Mouse (Mus musculus) midbrain, embryonic 15.5 days (tissue): Measurements from ENCODE around the gene Aldh8a1. TPM values are rescaled to one million over a fixed set of nuclear protein-coding genes. Genes with fewer than 3 reads are reported as not detected.

Experiments
- ATAC-seq: fragments of 200-750 bp; cut with Nextera tagmentation; replicated peaks from 2 replicates; pipeline ENCODE4 v1.8.0; 2017; ENCODE audit warnings: moderate TSS enrichment
- H3K27ac ChIP-seq: fragments of 300-500 bp; sonication (generic); 2 replicates; pipeline ENCODE4 v1.5.1; 2015; ENCODE audit warnings: mild to moderate bottlenecking, inconsistent platforms
- H3K27me3 ChIP-seq: fragments of 300-500 bp; sonication (generic); replicated peaks from 2 replicates; pipeline ENCODE4 v1.6.1; 2015; ENCODE audit warnings: inconsistent platforms
- H3K36me3 ChIP-seq: fragments of 300-500 bp; sonication (generic); replicated peaks from 2 replicates; pipeline ENCODE4 v1.6.1; 2015; ENCODE audit warnings: inconsistent platforms
- H3K4me1 ChIP-seq: fragments of 300-500 bp; sonication (generic); 2 replicates; pipeline ENCODE4 v1.6.1; 2015; ENCODE audit warnings: inconsistent platforms
- H3K4me2 ChIP-seq: fragments of 300-500 bp; sonication (generic); 2 replicates; pipeline ENCODE4 v1.6.1; 2015; ENCODE audit warnings: inconsistent platforms, mild to moderate bottlenecking, moderate library complexity
- H3K4me3 ChIP-seq: fragments of 300-500 bp; sonication (generic); 2 replicates; pipeline ENCODE4 v1.5.1; 2015; ENCODE audit warnings: mild to moderate bottlenecking, inconsistent platforms
- H3K9ac ChIP-seq: fragments of 300-500 bp; sonication (generic); 2 replicates; pipeline ENCODE4 v1.6.1; 2015; ENCODE audit warnings: mild to moderate bottlenecking, inconsistent platforms
- H3K9me3 ChIP-seq: fragments of 300-500 bp; sonication (generic); 2 replicates; pipeline ENCODE4 v1.6.1; 2016; ENCODE audit warnings: inconsistent platforms
- WGBS: fragments of 180-500 bp; shearing (Covaris S2); methylation state at CpG from one replicate; pipeline ENCODE4 v1.1.7; 2015; ENCODE audit warnings: mixed read lengths; 5-methylcytosine and 5-hydroxymethylcytosine counted together
- polyA plus RNA-seq: library from polyadenylated mRNA; unstranded; fragments of >200 nt; fragmentation: Nextera tagmentation; extraction: Ambion mirVana; gene quantifications from 2 replicates; pipeline ENCODE4 v1.2.1, GENCODE M21; 2015

Aldh8a1 gene
- 0.06 and 0.18 TPM in 2 replicates for polyA plus RNA-seq

DNA sequence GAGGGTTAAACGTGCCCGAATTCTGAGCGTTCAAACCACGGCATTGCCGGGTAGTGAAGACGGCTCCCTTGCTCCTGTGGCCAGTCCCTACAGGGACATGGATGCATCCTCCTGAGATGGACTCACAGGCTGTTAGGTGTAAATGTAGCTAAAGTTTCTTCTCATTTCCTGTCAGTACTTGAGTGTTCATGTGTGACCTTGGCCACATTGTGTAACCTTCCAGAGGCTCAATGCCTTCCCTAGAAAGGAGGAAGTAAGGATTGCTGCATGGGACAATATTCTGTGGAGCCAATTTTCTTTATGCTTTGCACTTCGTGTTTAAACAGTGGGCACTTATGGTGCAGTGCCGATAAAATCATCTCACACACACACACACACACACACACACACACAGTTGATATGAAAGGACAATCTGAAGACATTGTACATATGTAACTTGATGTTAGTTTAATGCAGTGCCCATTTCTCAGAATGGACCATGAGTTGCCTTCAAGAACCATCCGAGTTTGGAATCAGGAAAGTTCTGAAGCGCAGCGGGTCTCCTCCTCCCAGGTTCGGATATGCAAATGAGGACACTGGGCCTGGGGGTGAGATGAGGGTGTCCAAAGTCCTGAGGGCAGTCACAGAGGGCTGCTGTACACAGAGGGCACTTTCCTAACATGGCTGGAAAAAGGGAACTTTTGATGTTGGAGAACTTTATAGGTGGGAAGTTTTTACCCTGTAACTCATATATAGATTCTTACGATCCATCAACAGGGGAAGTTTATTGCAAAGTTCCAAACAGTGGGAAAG is at the start of gene Aldh8a1:
TSS of gene Aldh8a1 (plus strand) at position 610 of the 792 bp plus-strand sequence.
- no peak within 1 kb of the TSS for H3K9ac ChIP-seq
- H3K27me3 ChIP-seq: peaks cover 3% of the 10 kb centered on the region; the same call in 1 of the 2 replicates
- no peak within 1 kb of the TSS for H3K4me3 ChIP-seq
- H3K4me2 ChIP-seq: no peak within 1 kb of the TSS
- no peak within 1 kb of the TSS for H3K27ac ChIP-seq
- no peaks in the 10 kb centered on the region for H3K36me3 ChIP-seq
- no peak for ATAC-seq
- H3K4me1 ChIP-seq: no peaks in the 10 kb centered on the region
- no peaks in the 10 kb centered on the region for H3K9me3 ChIP-seq
- 87% methylated on average over 13 of the region's 13 CpGs for whole genome bisulfite sequencing

DNA sequence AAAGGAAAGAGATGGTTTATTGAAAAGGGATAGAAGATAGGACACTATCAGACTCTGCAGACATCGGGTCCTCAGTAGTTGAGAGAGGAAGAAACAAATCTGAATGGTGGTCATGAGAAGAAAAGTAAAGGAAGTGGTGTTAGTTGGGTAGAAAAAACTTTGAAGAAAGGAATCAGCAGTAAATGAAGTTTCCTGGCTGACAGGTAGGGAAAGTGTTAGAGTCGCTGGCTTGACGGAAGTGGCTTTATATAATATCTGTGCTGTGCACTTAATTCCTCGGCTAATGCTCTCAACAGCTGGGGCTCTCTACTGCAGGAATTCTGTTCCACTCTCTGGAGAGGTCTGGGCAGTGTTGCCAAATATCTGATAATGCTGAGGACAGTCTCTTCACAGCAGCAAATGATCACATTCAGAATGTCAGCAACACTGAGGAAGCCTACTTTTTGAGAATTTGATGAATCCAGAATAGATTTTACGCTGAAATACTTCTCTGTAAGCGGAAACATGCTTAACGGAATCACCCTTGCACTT is 49.4 kb upstream of the Aldh8a1 start:
- Histone ChIP-seq H3K4me3 (no peak overlapping the region), H3K9ac (no peak overlapping the region), H3K27ac (no peak overlapping the region), H3K27me3 (no peaks in the 10 kb centered on the region), H3K9me3 (no peaks in the 10 kb centered on the region), H3K4me1 (no peaks in the 10 kb centered on the region), H3K4me2 (no peak overlapping the region), H3K36me3 (no peaks in the 10 kb centered on the region)
- 87% methylated on average over 7 of the region's 7 CpGs for WGBS
- no peak for ATAC-seq

DNA sequence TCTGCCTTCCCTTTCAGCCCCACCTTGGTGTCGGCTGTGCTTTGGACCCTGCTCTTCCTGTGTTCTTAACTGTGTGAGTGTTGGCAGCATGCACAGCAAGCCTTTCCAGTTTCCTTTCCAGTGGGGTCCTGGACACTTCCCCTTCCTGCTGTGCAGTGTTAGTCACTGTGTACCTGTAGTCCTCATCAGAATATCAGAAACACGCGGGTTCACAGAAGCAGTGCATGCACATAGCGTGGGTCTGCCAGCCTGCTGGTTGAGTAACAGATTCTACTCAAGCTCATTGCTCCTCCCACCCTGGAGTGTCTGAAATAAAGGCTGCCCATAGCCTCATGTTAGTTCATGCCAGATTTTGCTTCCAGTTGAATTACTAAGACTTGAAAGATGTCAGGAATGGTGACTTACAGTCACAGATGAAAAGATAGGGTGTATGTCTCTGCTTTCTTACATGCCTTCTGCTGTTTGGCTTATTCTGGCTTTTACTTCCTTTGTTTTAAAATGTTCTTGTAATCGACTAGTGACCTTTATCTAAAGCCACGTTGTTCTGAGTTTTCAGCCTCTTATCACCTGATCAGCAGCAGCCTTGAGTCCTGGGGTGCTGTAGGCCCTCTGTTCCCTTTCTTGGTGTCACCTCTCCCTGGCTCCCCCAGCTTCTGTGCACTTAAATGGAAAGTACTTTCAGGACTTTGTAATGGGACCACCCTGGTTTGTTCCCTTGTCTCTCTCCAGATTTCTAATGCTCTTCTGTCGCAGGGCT is 42.6 kb upstream of the Aldh8a1 start:
- H3K36me3 ChIP-seq: peaks cover 11% of the 10 kb centered on the region
- H3K27me3 ChIP-seq: no peaks in the 10 kb centered on the region
- no peaks in the 10 kb centered on the region for H3K4me1 ChIP-seq
- WGBS: 87% methylated on average over 7 of the region's 7 CpGs
- no peak overlapping the region for H3K4me3 ChIP-seq
- no peak overlapping the region for H3K4me2 ChIP-seq
- no peak for ATAC-seq
- no peak overlapping the region for H3K27ac ChIP-seq
- H3K9ac ChIP-seq: no peak overlapping the region
- H3K9me3 ChIP-seq: no peaks in the 10 kb centered on the region

DNA sequence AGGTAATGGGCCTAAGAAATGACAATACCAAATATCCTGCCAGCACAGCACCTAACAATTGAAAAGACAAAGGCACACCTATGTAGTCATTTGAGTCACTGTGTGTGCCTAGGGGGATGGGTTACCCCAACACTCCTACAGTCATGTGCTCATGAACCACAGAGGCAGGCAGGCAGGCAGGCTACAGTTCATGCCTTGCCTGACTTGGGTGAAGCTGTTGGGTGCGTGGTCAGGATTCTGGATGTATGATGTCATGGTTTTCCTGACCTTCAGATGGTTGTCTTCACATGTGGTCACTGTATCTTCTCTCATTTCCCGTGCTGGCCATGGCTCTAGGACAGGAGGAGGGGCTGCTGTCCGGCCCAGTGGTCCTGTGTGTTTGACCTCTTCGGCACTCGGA is 41.6 kb upstream of the Aldh8a1 start:
- no peaks in the 10 kb centered on the region for H3K27me3 ChIP-seq
- ATAC-seq: no peak
- WGBS: 94% methylated on average over 5 of the region's 5 CpGs
- no peak overlapping the region for H3K9ac ChIP-seq
- no peak overlapping the region for H3K4me3 ChIP-seq
- no peak overlapping the region for H3K4me2 ChIP-seq
- no peak overlapping the region for H3K27ac ChIP-seq
- peaks cover 11% of the 10 kb centered on the region for H3K36me3 ChIP-seq
- no peaks in the 10 kb centered on the region for H3K9me3 ChIP-seq
- H3K4me1 ChIP-seq: no peaks in the 10 kb centered on the region

DNA sequence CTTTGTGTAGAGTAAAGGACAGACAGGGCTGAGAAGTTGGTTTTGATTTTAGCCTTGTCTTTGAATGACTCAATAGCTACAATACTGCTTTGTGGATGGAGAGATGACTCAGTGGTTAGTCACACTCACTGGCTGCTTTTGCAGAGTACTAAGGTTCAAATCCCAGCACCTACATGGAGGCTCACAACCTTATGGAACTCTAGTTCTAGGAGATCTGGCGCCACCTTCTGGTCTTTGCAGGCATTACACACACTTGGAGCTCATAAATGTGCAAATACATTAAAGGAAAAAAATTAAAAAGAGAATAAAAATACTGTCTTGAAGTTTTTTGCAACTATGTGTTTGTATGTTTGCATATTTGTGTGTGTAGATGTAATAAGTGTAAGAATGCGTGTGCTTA is 39.9 kb upstream of the Aldh8a1 start:
- WGBS: 70% methylated on average over 2 of the region's 2 CpGs

DNA sequence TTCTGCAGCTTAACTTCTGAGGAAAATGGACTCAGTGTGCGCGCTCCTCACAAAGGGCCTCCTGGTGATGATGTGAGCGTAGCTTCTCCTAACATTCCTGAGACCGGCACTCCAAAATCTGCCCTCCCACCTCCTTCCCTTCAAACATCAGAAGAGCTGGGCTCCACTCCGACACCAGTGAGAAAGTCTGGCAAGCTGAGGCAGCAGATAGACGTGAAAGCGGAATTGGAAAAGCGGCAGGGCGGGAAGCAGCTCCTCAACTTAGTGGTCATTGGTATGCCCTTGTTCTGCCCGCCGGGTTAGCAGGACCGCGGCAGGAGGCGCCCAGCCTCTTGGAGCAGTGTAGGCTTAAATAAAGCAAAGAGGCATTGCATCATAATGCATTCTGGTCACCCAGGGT is 35.4 kb upstream of the Aldh8a1 start:
- 86% methylated on average over 14 of the region's 14 CpGs for WGBS
- no peak overlapping the region for H3K4me2 ChIP-seq
- H3K4me1 ChIP-seq: no peaks in the 10 kb centered on the region
- H3K4me3 ChIP-seq: no peak overlapping the region
- no peak overlapping the region for H3K9ac ChIP-seq
- no peaks in the 10 kb centered on the region for H3K9me3 ChIP-seq
- no peaks in the 10 kb centered on the region for H3K27me3 ChIP-seq
- H3K36me3 ChIP-seq: peaks cover 24% of the 10 kb centered on the region
- no peak overlapping the region for H3K27ac ChIP-seq
- ATAC-seq: no peak

More for the DNA sequence above, 39.9 kb upstream of the Aldh8a1 start:
- Histone ChIP-seq H3K9me3 (no peaks in the 10 kb centered on the region), H3K4me2 (no peak overlapping the region), H3K27me3 (no peaks in the 10 kb centered on the region), H3K4me3 (no peak overlapping the region), H3K36me3 (peaks cover 11% of the 10 kb centered on the region), H3K9ac (no peak overlapping the region), H3K4me1 (no peaks in the 10 kb centered on the region), H3K27ac (no peak overlapping the region)
- no peak for ATAC-seq

DNA sequence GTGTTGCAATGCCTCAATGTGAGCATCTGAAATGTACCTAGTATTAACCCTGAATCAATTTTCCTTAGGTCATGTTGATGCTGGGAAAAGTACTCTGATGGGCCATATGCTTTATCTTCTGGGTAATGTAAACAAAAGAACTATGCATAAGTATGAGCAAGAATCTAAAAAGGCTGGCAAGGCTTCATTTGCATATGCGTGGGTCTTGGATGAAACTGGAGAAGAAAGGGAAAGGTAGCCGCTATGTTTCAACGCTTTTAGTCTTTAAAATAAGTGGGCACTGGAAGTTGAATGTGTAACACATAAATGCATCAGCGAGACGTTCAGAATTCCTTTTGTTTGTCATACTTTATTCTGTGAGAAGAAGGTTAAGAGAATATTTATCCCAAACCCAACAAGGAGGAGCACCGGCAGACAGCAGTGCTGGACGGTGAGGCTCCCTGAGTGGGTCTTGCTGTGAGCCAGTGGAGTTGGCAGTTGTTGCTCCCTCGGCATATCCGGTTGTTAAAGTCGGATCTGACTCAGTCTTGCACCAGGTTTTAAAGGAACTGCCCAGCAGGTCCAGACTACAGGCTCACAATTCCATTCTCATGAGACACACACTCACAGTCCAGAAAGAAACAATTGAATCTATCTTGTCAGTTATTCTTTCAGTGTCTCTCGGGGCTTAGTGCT is 34.6 kb upstream of the Aldh8a1 start:
- no peaks in the 10 kb centered on the region for H3K9me3 ChIP-seq
- no peak overlapping the region for H3K4me2 ChIP-seq
- H3K36me3 ChIP-seq: peaks cover 19% of the 10 kb centered on the region; the same call in 1 of the 2 replicates
- no peaks in the 10 kb centered on the region for H3K4me1 ChIP-seq
- H3K27ac ChIP-seq: no peak overlapping the region
- WGBS: 87% methylated on average over 11 of the region's 11 CpGs
- ATAC-seq: no peak
- no peak overlapping the region for H3K9ac ChIP-seq
- no peak overlapping the region for H3K4me3 ChIP-seq
- H3K27me3 ChIP-seq: no peaks in the 10 kb centered on the region

DNA sequence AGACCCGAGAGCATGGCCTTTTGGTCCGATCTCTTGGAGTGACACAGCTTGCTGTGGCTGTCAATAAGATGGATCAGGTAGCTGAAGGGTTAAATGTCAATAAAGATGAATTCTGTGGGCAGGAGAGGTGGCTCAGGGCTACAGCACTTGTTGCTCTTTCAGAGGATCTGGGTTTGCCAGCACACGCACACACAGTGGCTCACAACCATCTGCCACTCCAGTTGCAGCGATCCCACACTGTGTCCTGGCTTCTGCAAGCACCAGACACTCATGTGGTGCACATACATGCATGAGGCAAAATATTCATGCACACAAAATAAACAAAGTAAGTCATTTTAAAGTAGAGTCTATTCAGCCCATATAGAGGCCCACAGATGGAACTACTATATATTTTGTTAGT is 29.8 kb upstream of the Aldh8a1 start:
- WGBS: 87% methylated on average over 4 of the region's 4 CpGs
- no peaks in the 10 kb centered on the region for H3K27me3 ChIP-seq
- no peaks in the 10 kb centered on the region for H3K9me3 ChIP-seq
- no peak overlapping the region for H3K9ac ChIP-seq
- H3K4me3 ChIP-seq: no peak overlapping the region
- no peak overlapping the region for H3K4me2 ChIP-seq
- no peak for ATAC-seq
- H3K36me3 ChIP-seq: peaks cover 21% of the 10 kb centered on the region
- no peaks in the 10 kb centered on the region for H3K4me1 ChIP-seq
- no peak overlapping the region for H3K27ac ChIP-seq

DNA sequence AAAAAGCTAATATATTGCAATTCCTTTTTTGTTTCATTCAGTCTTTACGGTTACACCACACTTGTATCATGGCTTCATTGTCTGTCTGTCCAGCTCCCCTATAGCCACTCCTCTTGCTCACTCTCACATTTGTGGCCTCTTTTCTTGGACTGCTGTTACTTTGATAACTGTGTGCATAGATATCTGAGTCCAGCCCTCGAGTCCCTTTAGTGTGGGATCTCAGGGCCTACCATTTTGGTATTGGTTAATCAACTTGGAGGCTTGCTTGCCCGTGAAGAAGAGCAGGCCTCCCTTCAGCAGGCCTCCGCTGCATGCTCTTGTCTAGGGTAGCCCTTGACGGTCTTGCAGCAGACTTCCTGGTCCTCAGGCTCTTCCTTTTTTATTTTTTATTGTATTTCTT is 27.6 kb upstream of the Aldh8a1 start:
- no peak overlapping the region for H3K4me2 ChIP-seq
- H3K27ac ChIP-seq: no peak overlapping the region
- H3K4me1 ChIP-seq: no peaks in the 10 kb centered on the region
- peaks cover 26% of the 10 kb centered on the region for H3K36me3 ChIP-seq
- no peaks in the 10 kb centered on the region for H3K9me3 ChIP-seq
- WGBS: 94% methylated on average over 5 of the region's 5 CpGs
- H3K9ac ChIP-seq: no peak overlapping the region
- H3K4me3 ChIP-seq: no peak overlapping the region
- no peak for ATAC-seq
- H3K27me3 ChIP-seq: no peaks in the 10 kb centered on the region

DNA sequence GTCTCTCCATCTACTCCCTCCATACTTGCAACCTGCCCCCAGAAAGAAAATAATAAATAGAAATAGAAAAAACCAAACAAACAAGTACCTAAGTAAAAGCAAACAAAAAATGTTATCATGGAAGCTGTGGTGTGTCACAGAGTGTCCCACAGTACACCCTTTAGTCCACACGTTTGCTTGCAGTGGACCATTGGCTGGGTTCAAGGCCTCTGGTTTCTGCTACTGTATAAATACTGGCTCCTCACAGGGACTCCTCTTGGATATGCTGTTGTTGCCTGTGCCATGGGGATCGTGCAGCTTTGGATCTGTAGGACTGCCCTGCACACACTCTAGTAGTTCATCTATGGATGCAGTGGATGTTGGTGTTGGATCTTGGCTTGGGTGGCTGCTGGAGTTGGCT is 27.1 kb upstream of the Aldh8a1 start:
- H3K27ac ChIP-seq: no peak overlapping the region
- H3K36me3 ChIP-seq: peaks cover 26% of the 10 kb centered on the region
- no peaks in the 10 kb centered on the region for H3K4me1 ChIP-seq
- no peak overlapping the region for H3K4me3 ChIP-seq
- no peak for ATAC-seq
- no peak overlapping the region for H3K4me2 ChIP-seq
- WGBS: 95% methylated on average over 2 of the region's 2 CpGs
- no peaks in the 10 kb centered on the region for H3K9me3 ChIP-seq
- no peaks in the 10 kb centered on the region for H3K27me3 ChIP-seq
- H3K9ac ChIP-seq: no peak overlapping the region

DNA sequence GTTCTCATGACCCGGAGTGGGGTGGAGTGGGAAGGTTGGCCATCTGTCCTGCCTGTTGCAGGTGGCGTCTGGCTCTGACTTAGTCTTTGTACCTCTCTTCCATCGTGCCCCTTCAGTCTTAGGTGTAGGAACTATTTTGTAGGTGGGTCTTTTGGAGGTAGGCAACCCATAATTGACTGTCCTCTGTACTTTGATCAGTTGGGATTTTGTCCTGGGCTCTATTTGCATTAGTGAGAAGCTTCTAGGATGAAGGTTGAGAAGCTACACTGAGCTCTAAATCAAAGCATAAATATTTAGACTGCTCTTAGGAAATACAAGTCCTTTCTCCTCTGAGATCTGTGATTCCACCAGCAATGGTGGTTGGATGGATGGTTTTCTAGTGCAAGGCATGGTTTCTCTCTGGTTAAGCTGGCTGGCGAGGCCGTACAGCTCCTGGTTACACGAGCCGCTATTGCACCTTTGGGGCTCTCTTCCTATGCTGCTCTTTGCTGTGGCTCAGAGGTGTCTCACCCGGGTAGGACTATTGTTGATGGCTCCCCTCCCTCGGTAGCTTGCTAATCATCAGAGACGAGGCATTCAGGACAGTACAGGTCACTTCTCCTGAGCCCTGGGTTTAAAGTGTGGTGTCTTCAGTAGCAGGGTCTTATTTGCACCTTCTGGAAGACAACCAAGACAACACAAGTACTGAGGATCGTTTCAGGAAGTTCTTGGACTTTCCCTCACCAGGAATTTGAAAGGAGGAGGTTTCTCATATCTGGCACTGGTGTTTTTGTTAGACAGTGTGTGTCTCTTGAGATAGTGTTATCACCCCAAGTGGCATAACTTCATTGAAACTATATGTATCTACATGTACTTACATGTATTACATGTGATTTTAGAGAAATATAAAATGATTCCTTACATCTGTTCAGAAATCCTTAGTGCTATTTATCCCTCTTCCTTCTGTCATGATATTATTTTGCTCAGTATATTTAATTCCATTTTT is 26.3 kb upstream of the Aldh8a1 start:
- no peak overlapping the region for H3K4me3 ChIP-seq
- whole genome bisulfite sequencing: 89% methylated on average over 11 of the region's 11 CpGs

More for the DNA sequence above, 26.3 kb upstream of the Aldh8a1 start:
- Histone ChIP-seq H3K4me1 (no peaks in the 10 kb centered on the region), H3K36me3 (peaks cover 18% of the 10 kb centered on the region), H3K27me3 (no peaks in the 10 kb centered on the region), H3K9me3 (no peaks in the 10 kb centered on the region), H3K27ac (no peak overlapping the region), H3K4me2 (no peak overlapping the region), H3K9ac (no peak overlapping the region)
- no peak for ATAC-seq
